Mouse (Mus musculus) heart, embryonic 15.5 days (tissue): Measurements from ENCODE around the gene Amigo2. TPM values are rescaled to one million over a fixed set of nuclear protein-coding genes. Genes with fewer than 3 reads are reported as not detected.
A peak's percentile ranks its signal among the peaks of the same experiment; 100 is the strongest.

Source experiments
- ATAC-seq: fragments of 200-750 bp; cut with Nextera tagmentation; replicated peaks from 2 replicates; pipeline ENCODE4 v1.8.0; 2017; ENCODE audit warnings: low read depth, moderate TSS enrichment; ENCODE audit not compliant: insufficient number of reproducible peaks, insufficient read depth, low FRiP score
- H3K27ac ChIP-seq: fragments of 300-500 bp; sonication (generic); 2 replicates; pipeline ENCODE4 v1.5.1; 2015; ENCODE audit warnings: mild to moderate bottlenecking, inconsistent platforms
- H3K27me3 ChIP-seq: fragments of 300-500 bp; sonication (generic); 2 replicates; pipeline ENCODE4 v1.6.1; 2015; ENCODE audit warnings: inconsistent platforms
- H3K36me3 ChIP-seq: fragments of 300-500 bp; sonication (generic); 2 replicates; pipeline ENCODE4 v1.6.1; 2015; ENCODE audit warnings: mild to moderate bottlenecking, inconsistent platforms
- H3K4me1 ChIP-seq: fragments of 300-500 bp; sonication (generic); replicated peaks from 2 replicates; pipeline ENCODE4 v1.6.1; 2015; ENCODE audit warnings: inconsistent platforms
- H3K4me2 ChIP-seq: fragments of 300-500 bp; sonication (generic); 2 replicates; pipeline ENCODE4 v1.6.1; 2015; ENCODE audit warnings: inconsistent platforms, mild to moderate bottlenecking, moderate library complexity
- H3K4me3 ChIP-seq: fragments of 300-500 bp; sonication (generic); 2 replicates; pipeline ENCODE4 v1.5.1; 2015; ENCODE audit warnings: mild to moderate bottlenecking, inconsistent platforms
- H3K9ac ChIP-seq: fragments of 300-500 bp; sonication (generic); 2 replicates; pipeline ENCODE4 v1.6.1; 2015; ENCODE audit warnings: mild to moderate bottlenecking, inconsistent platforms
- H3K9me3 ChIP-seq: fragments of 300-500 bp; sonication (generic); replicated peaks from 2 replicates; pipeline ENCODE4 v1.6.1; 2016; ENCODE audit warnings: inconsistent platforms
- WGBS: fragments of 180-500 bp; shearing (Covaris S2); methylation state at CpG from one replicate; pipeline ENCODE4 v1.1.7; 2015; ENCODE audit warnings: mixed read lengths; 5-methylcytosine and 5-hydroxymethylcytosine counted together
- polyA plus RNA-seq: library from polyadenylated mRNA; unstranded; fragments of >200 nt; fragmentation: Nextera tagmentation; extraction: Ambion mirVana; gene quantifications from 2 replicates; pipeline ENCODE4 v1.2.1, GENCODE M21; 2015

Gene Amigo2
- polyA plus RNA-seq = 4.5 and 4.6 TPM in 2 replicates

- Histone ChIP-seq H3K4me2 (peak within 1 kb of the TSS; percentile 98), H3K4me1 (0 out of 2 replicates have a peak, but pooled peaks cover 2% of the 10 kb centered on the region), H3K9ac (peak within 1 kb of the TSS; percentile 88), H3K36me3 (no peaks in the 10 kb centered on the region), H3K27me3 (peaks cover 22% of the 10 kb centered on the region), H3K9me3 (no peaks in the 10 kb centered on the region), H3K27ac (peak within 1 kb of the TSS; percentile 76), H3K4me3 (peak within 1 kb of the TSS; percentile 80)
- peak; percentile 84 for ATAC-seq
- under 1% methylated on average over 121 of the region's 125 CpGs for WGBS
Observed at GRCm38 (mm10) chr15:97246911-97247790, at the start of gene Amigo2, which contains the start of gene Pced1b. Gene Amigo2 (minus strand): TSS chr15:97247287. Gene Pced1b (plus strand): TSS chr15:97247107.

- Histone ChIP-seq H3K4me3 (no peak overlapping the region), H3K27ac (no peak overlapping the region), H3K9ac (no peak overlapping the region), H3K4me1 (no peaks in the 10 kb centered on the region), H3K9me3 (no peaks in the 10 kb centered on the region), H3K4me2 (no peak overlapping the region), H3K27me3 (no peaks in the 10 kb centered on the region), H3K36me3 (no peaks in the 10 kb centered on the region)
- no peak; the same call in 1 of the 2 replicates for ATAC-seq
- WGBS = 66% methylated on average over 21 of the region's 21 CpGs
Observed at GRCm38 (mm10) chr15:97291291-97292050, 44.4 kb upstream of the Amigo2 start.

GRCm38 (mm10) chr15:97290351-97290750, 43.3 kb upstream of the Amigo2 start:
- WGBS = 88% methylated on average over 6 of the region's 6 CpGs
- no peaks in the 10 kb centered on the region for H3K36me3 ChIP-seq
- no peaks in the 10 kb centered on the region for H3K4me1 ChIP-seq
- no peak overlapping the region for H3K27ac ChIP-seq
- H3K9ac ChIP-seq = no peak overlapping the region
- ATAC-seq = no peak
- no peaks in the 10 kb centered on the region for H3K27me3 ChIP-seq
- H3K4me2 ChIP-seq = no peak overlapping the region
- H3K4me3 ChIP-seq = no peak overlapping the region
- no peaks in the 10 kb centered on the region for H3K9me3 ChIP-seq

GRCm38 (mm10) chr15:97289176-97289575, 42.1 kb upstream of the Amigo2 start:
- 67% methylated on average over 4 of the region's 4 CpGs for WGBS
- ATAC-seq = no peak

GRCm38 (mm10) chr15:97288690-97289089, 41.6 kb upstream of the Amigo2 start:
- Histone ChIP-seq H3K4me1 (no peaks in the 10 kb centered on the region), H3K27me3 (no peaks in the 10 kb centered on the region), H3K9me3 (no peaks in the 10 kb centered on the region), H3K9ac (no peak overlapping the region), H3K4me2 (no peak overlapping the region), H3K27ac (no peak overlapping the region), H3K4me3 (no peak overlapping the region), H3K36me3 (no peaks in the 10 kb centered on the region)
- ATAC-seq = no peak
- WGBS = 80% methylated on average over 13 of the region's 13 CpGs

More at GRCm38 (mm10) chr15:97289176-97289575, 42.1 kb upstream of the Amigo2 start:
- no peaks in the 10 kb centered on the region for H3K4me1 ChIP-seq
- H3K4me2 ChIP-seq = no peak overlapping the region
- H3K9me3 ChIP-seq = no peaks in the 10 kb centered on the region
- H3K27me3 ChIP-seq = no peaks in the 10 kb centered on the region
- no peak overlapping the region for H3K27ac ChIP-seq
- H3K9ac ChIP-seq = no peak overlapping the region
- no peaks in the 10 kb centered on the region for H3K36me3 ChIP-seq
- no peak overlapping the region for H3K4me3 ChIP-seq

- H3K27me3 ChIP-seq = no peaks in the 10 kb centered on the region
- no peaks in the 10 kb centered on the region for H3K36me3 ChIP-seq
- H3K9me3 ChIP-seq = no peaks in the 10 kb centered on the region
- H3K4me2 ChIP-seq = no peak overlapping the region
- 88% methylated on average over 5 of the region's 5 CpGs for WGBS
- no peaks in the 10 kb centered on the region for H3K4me1 ChIP-seq
- no peak overlapping the region for H3K27ac ChIP-seq
- no peak overlapping the region for H3K9ac ChIP-seq
- no peak for ATAC-seq
- no peak overlapping the region for H3K4me3 ChIP-seq
Observed at GRCm38 (mm10) chr15:97287436-97288143, 40.5 kb upstream of the Amigo2 start.

GRCm38 (mm10) chr15:97286731-97287130, 39.6 kb upstream of the Amigo2 start:
- ATAC-seq = no peak
- H3K27me3 ChIP-seq = no peaks in the 10 kb centered on the region
- no peak overlapping the region for H3K9ac ChIP-seq
- 87% methylated on average over 10 of the region's 10 CpGs for WGBS
- no peaks in the 10 kb centered on the region for H3K9me3 ChIP-seq
- no peak overlapping the region for H3K27ac ChIP-seq
- H3K4me1 ChIP-seq = no peaks in the 10 kb centered on the region; the same call in 1 of the 2 replicates
- no peak overlapping the region for H3K4me3 ChIP-seq
- H3K4me2 ChIP-seq = no peak overlapping the region
- H3K36me3 ChIP-seq = no peaks in the 10 kb centered on the region

- Histone ChIP-seq H3K4me3 (no peak overlapping the region), H3K27ac (no peak overlapping the region), H3K4me2 (no peak overlapping the region), H3K36me3 (no peaks in the 10 kb centered on the region), H3K9ac (no peak overlapping the region), H3K27me3 (no peaks in the 10 kb centered on the region), H3K9me3 (no peaks in the 10 kb centered on the region), H3K4me1 (no peaks in the 10 kb centered on the region; the same call in 1 of the 2 replicates)
- 82% methylated on average over 10 of the region's 10 CpGs for WGBS
- ATAC-seq = no peak
Observed at GRCm38 (mm10) chr15:97285665-97286212, 38.7 kb upstream of the Amigo2 start.

GRCm38 (mm10) chr15:97284201-97284600, 37.1 kb upstream of the Amigo2 start:
- Histone ChIP-seq H3K4me2 (no peak overlapping the region), H3K4me1 (no peaks in the 10 kb centered on the region; the same call in 1 of the 2 replicates), H3K27ac (no peak overlapping the region), H3K4me3 (no peak overlapping the region), H3K9ac (no peak overlapping the region), H3K36me3 (no peaks in the 10 kb centered on the region), H3K27me3 (no peaks in the 10 kb centered on the region), H3K9me3 (no peaks in the 10 kb centered on the region)
- ATAC-seq = no peak
- WGBS = 51% methylated on average over 5 of the region's 5 CpGs

- no peak overlapping the region for H3K9ac ChIP-seq
- WGBS = 62% methylated on average over 6 of the region's 6 CpGs
- no peaks in the 10 kb centered on the region for H3K27me3 ChIP-seq
- H3K27ac ChIP-seq = no peak overlapping the region
- no peaks in the 10 kb centered on the region; the same call in 1 of the 2 replicates for H3K4me1 ChIP-seq
- H3K36me3 ChIP-seq = no peaks in the 10 kb centered on the region
- no peak overlapping the region for H3K4me3 ChIP-seq
- no peak for ATAC-seq
- no peak overlapping the region for H3K4me2 ChIP-seq
- no peaks in the 10 kb centered on the region for H3K9me3 ChIP-seq
Observed at GRCm38 (mm10) chr15:97282572-97282881, 35.4 kb upstream of the Amigo2 start.
